Mouse (Mus musculus) cortical plate, adult 2 months (tissue): ENCODE results near the gene Lmo7. TPM values are rescaled to one million over a fixed set of nuclear protein-coding genes. Genes with fewer than 3 reads are reported as not detected.

ENCODE experiments used
- H3K27ac ChIP-seq: fragments of 200-500 bp; 2 replicates; pipeline ENCODE4 v1.5.1; 2012; ENCODE audit warnings: low read length, control low read depth, inconsistent platforms; ENCODE audit not compliant: insufficient read depth
- H3K4me1 ChIP-seq: fragments of 200-500 bp; 2 replicates; pipeline ENCODE4 v1.6.1; 2011; ENCODE audit warnings: low read length; ENCODE audit not compliant: control insufficient read depth, insufficient read depth
- H3K4me3 ChIP-seq: fragments of 200-500 bp; 2 replicates; pipeline ENCODE4 v1.5.1; 2011; ENCODE audit warnings: mild to moderate bottlenecking, low read length, control low read depth; ENCODE audit not compliant: insufficient read depth
- CTCF ChIP-seq: fragments of 200-500 bp; IDR thresholded peaks from 2 replicates; pipeline ENCODE4 v1.5.1; 2011; ENCODE audit warnings: mild to moderate bottlenecking, control low read depth, low read length; ENCODE audit not compliant: insufficient read depth; ENCODE audit errors: extremely low read depth
- POLR2A ChIP-seq: fragments of 200-500 bp; IDR thresholded peaks from 2 replicates; pipeline ENCODE4 v1.6.1; 2011; ENCODE audit warnings: mild to moderate bottlenecking, low read length, control low read depth; ENCODE audit not compliant: insufficient read depth; ENCODE audit errors: extremely low read depth
- polyA plus RNA-seq: library from polyadenylated mRNA; depleted of rRNA; stranded (reverse); fragments of >200 nt; gene quantifications from 2 replicates; pipeline ENCODE4 v1.2.3, GENCODE M21; 2012

The Lmo7 gene
- polyA plus RNA-seq, 1 experiment = 30.9 TPM

- TF ChIP-seq POLR2A = no peak
- TF ChIP-seq CTCF = no peak
- Histone ChIP-seq H3K4me1 (no peaks in the 10 kb centered on the region), H3K27ac (no peak overlapping the region), H3K4me3 (no peak overlapping the region)
Measured at GRCm38 (mm10) chr14:101915867-101916266, 186.1 kb downstream of the Lmo7 start.

- H3K27ac ChIP-seq = no peak overlapping the region
- no peaks in the 10 kb centered on the region for H3K4me1 ChIP-seq
- no peak overlapping the region for H3K4me3 ChIP-seq
- TF ChIP-seq CTCF (no peak), POLR2A (no peak)
Measured at GRCm38 (mm10) chr14:101918471-101918870, 188.7 kb downstream of the Lmo7 start.

- Histone ChIP-seq H3K4me1 (peaks cover 3% of the 10 kb centered on the region), H3K4me3 (no peak overlapping the region), H3K27ac (no peak overlapping the region)
- TF ChIP-seq POLR2A (no peak), CTCF (no peak)
Measured at GRCm38 (mm10) chr14:101927646-101928244, 198.0 kb downstream of the Lmo7 start.

- peak overlapping the region; percentile 54; the same call in 1 of the 2 replicates for H3K27ac ChIP-seq
- no peak for TF ChIP-seq POLR2A
- TF ChIP-seq CTCF = no peak
- H3K4me3 ChIP-seq = peak overlapping the region; percentile 38
- peaks cover 3% of the 10 kb centered on the region for H3K4me1 ChIP-seq
Measured at GRCm38 (mm10) chr14:101930576-101931447, 201.1 kb downstream of the Lmo7 start.

- Histone ChIP-seq H3K27ac (peak overlapping the region; percentile 54; the same call in 1 of the 2 replicates), H3K4me1 (peaks cover 3% of the 10 kb centered on the region; the same call in 1 of the 2 replicates), H3K4me3 (peak overlapping the region; percentile 38)
- no peak for TF ChIP-seq POLR2A
- no peak for TF ChIP-seq CTCF
Measured at GRCm38 (mm10) chr14:101931448-101931750, 201.6 kb downstream of the Lmo7 start.

GRCm38 (mm10) chr14:101933551-101933950 is 203.8 kb downstream of the Lmo7 start:
- H3K4me1 ChIP-seq = peaks cover 3% of the 10 kb centered on the region; the same call in 1 of the 2 replicates
- no peak overlapping the region for H3K27ac ChIP-seq
- TF ChIP-seq CTCF (no peak), POLR2A (no peak)
- H3K4me3 ChIP-seq = no peak overlapping the region

- H3K4me3 ChIP-seq = no peak overlapping the region
- peaks cover 1% of the 10 kb centered on the region; the same call in 1 of the 2 replicates for H3K4me1 ChIP-seq
- H3K27ac ChIP-seq = no peak overlapping the region
- no peak for TF ChIP-seq POLR2A
- TF ChIP-seq CTCF = peak; percentile 80
Measured at GRCm38 (mm10) chr14:101942971-101943370, 213.2 kb downstream of the Lmo7 start.

- Histone ChIP-seq H3K27ac (no peak overlapping the region), H3K4me3 (peak overlapping the region; percentile 24), H3K4me1 (peaks cover 1% of the 10 kb centered on the region; the same call in 1 of the 2 replicates)
- TF ChIP-seq POLR2A (no peak), CTCF (peak; percentile 67)
Measured at GRCm38 (mm10) chr14:101946711-101947516, 217.2 kb downstream of the Lmo7 start.

- TF ChIP-seq CTCF (peak; percentile 49; the same call in 1 of the 2 replicates), POLR2A (no peak)
- H3K27ac ChIP-seq = no peak overlapping the region
- H3K4me3 ChIP-seq = no peak overlapping the region
- no peaks in the 10 kb centered on the region for H3K4me1 ChIP-seq
Measured at GRCm38 (mm10) chr14:101949114-101949513, 219.4 kb downstream of the Lmo7 start.
